Mouse (Mus musculus) macrophage (primary cell): Measurements from ENCODE around the gene Elovl6. TPM values are rescaled to one million over a fixed set of nuclear protein-coding genes. Genes with fewer than 3 reads are reported as not detected.

Experiments
- H3K27ac ChIP-seq: fragments of 350-480 bp; formaldehyde crosslinking; 2 replicates; pipeline ENCODE4 v1.9.0; 2021
- H3K36me3 ChIP-seq: fragments of 350-480 bp; formaldehyde crosslinking; 2 replicates; pipeline ENCODE4 v1.9.0; 2021; ENCODE audit errors: inconsistent target
- H3K4me3 ChIP-seq: fragments of 350-480 bp; formaldehyde crosslinking; 2 replicates; pipeline ENCODE4 v1.9.0; 2021; ENCODE audit errors: inconsistent target
- H3K79me2 ChIP-seq: fragments of 350-480 bp; formaldehyde crosslinking; 2 replicates; pipeline ENCODE4 v1.9.0; 2021; ENCODE audit errors: inconsistent target
- WGBS: methylation state at CpG from one replicate; pipeline ENCODE4 v1.1.7; 2026; ENCODE audit warnings: inconsistent platforms; ENCODE audit not compliant: missing documents; 5-methylcytosine and 5-hydroxymethylcytosine counted together
- polyA plus RNA-seq: library from polyadenylated mRNA; stranded (reverse); fragments of 250-400 nt; gene quantifications from 3 replicates; pipeline ENCODE4 v1.2.4, GENCODE M21; 2018; ENCODE audit warnings: inconsistent platforms

Elovl6 gene
- polyA plus RNA-seq, 1 experiment from 2014 or later = 2.6 TPM

GRCm38 (mm10) chr3:129620802-129621201 is 88.6 kb downstream of the Elovl6 start:
- Histone ChIP-seq H3K4me3 (no peak overlapping the region), H3K36me3 (no peaks in the 10 kb centered on the region), H3K27ac (no peak overlapping the region), H3K79me2 (no peaks in the 10 kb centered on the region)
- 95% methylated on average over 3 of the region's 3 CpGs for WGBS

DNA sequence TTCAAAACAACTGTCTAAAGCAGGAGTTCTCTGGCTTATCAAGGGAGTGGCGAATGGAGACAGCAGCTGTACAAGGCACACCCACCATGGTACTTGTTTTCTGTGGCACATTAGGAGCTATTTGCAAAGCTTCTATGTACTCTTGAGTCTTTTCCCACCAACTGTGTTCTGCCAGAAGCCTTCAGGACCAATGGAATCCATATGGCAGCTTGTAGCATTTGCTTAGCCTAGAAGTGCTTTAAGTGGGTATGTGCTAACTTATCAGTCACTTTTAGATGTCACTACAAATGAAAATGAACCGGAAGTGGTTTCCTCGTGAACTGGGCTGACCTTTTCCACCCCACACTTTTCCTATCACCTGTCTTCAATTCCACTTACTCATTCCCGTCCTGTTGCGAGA is 89.1 kb downstream of the Elovl6 start:
- H3K79me2 ChIP-seq = no peaks in the 10 kb centered on the region
- H3K36me3 ChIP-seq = no peaks in the 10 kb centered on the region
- H3K4me3 ChIP-seq = no peak overlapping the region
- no peak overlapping the region for H3K27ac ChIP-seq
- WGBS = 77% methylated on average over 5 of the region's 5 CpGs

DNA sequence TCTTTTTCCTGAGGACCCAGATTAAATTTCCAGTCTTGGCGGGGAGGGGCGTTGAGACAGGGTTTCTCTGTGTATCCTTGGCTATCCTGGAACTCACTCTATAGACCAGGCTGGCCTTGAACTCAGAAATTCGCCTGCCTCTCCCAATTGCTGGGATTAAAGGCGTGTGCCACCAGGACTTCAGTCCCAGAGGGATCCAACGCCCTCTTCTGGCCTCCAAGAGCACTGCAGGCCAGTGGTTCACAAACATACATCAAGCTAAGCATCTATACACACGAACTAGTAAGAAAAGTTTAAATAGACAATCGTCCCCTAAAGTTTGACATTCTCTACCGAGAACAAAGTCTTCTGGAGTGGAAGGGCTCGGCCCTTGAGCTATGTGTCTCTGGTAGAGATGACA is 90.0 kb downstream of the Elovl6 start:
- Histone ChIP-seq H3K4me3 (no peak overlapping the region), H3K36me3 (no peaks in the 10 kb centered on the region), H3K27ac (no peak overlapping the region), H3K79me2 (no peaks in the 10 kb centered on the region)
- WGBS = 75% methylated on average over 9 of the region's 9 CpGs

DNA sequence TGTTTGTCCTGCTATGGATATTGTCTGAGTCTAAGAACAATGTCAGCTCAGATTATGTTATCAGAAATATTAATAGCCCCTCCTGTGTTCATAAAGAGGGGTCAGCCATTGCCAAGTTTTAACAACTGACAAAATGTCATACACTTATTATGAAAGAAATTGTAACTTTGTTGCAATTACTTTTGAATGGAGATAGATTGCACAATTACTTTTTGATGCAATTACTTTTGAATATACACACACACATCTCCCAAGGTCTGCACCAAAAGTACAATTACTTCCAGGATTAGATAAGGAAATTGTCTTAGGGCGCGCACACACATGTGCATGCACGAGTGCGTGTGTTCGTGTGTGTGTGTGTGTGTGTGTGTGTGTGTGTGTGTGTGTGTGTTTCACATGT is 90.5 kb downstream of the Elovl6 start:
- H3K79me2 ChIP-seq = no peaks in the 10 kb centered on the region
- no peak overlapping the region for H3K27ac ChIP-seq
- 100% methylated on average over 5 of the region's 5 CpGs for WGBS
- H3K4me3 ChIP-seq = no peak overlapping the region
- H3K36me3 ChIP-seq = no peaks in the 10 kb centered on the region

DNA sequence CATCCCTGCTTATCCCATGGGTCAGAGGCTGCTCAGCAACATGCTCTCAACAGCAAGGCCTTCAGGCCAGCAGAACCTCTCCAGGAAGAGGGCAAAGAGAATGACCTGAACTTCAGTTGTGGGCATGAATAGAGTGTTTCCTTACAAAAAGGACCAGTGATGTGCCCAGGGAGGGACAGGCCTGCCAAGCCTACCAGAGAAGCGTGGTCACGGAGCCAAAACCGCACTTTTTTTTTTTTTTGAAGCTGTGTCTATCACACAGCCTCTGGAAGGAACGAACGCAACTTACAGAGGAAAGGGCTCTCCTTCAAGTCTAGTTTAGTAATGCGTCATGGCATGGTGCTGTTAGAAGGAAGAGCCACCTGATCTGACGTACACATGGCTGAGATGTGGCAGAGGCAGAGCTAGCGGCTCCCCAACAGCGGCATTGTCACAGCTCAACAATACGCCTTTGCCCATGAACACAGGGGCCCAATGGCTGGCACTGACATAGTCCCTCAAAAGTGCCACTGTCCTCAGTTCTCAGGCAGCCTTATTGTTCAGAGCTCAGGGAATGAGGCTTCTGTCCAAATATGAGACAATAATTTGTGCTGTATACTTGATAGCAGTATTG is 92.1 kb downstream of the Elovl6 start:
- Histone ChIP-seq H3K27ac (no peak overlapping the region), H3K4me3 (no peak overlapping the region), H3K79me2 (no peaks in the 10 kb centered on the region), H3K36me3 (no peaks in the 10 kb centered on the region)
- 93% methylated on average over 10 of the region's 10 CpGs for WGBS

GRCm38 (mm10) chr3:129627281-129627680 is 95.1 kb downstream of the Elovl6 start:
- Histone ChIP-seq H3K4me3 (no peak overlapping the region), H3K36me3 (no peaks in the 10 kb centered on the region), H3K79me2 (no peaks in the 10 kb centered on the region), H3K27ac (no peak overlapping the region)
- 94% methylated on average over 4 of the region's 4 CpGs for WGBS

- Histone ChIP-seq H3K27ac (0 out of 2 replicates have a peak overlapping the region, but pooled peaks have one; percentile 8), H3K4me3 (no peak overlapping the region), H3K79me2 (no peaks in the 10 kb centered on the region), H3K36me3 (no peaks in the 10 kb centered on the region)
- 82% methylated on average over 1 of the region's 1 CpGs for WGBS
These were observed 98.9 kb downstream of the Elovl6 start for GRCm38 (mm10) chr3:129631018-129631417.

- Histone ChIP-seq H3K4me3 (no peak overlapping the region), H3K36me3 (no peaks in the 10 kb centered on the region), H3K79me2 (no peaks in the 10 kb centered on the region), H3K27ac (no peak overlapping the region)
- 100% methylated on average over 5 of the region's 5 CpGs for WGBS
These were observed 99.7 kb downstream of the Elovl6 start for GRCm38 (mm10) chr3:129631857-129632256.

- WGBS = 79% methylated on average over 8 of the region's 8 CpGs
- Histone ChIP-seq H3K79me2 (no peaks in the 10 kb centered on the region), H3K27ac (no peak overlapping the region), H3K36me3 (no peaks in the 10 kb centered on the region), H3K4me3 (no peak overlapping the region)
These were observed 101.4 kb downstream of the Elovl6 start for GRCm38 (mm10) chr3:129633518-129633917.

DNA sequence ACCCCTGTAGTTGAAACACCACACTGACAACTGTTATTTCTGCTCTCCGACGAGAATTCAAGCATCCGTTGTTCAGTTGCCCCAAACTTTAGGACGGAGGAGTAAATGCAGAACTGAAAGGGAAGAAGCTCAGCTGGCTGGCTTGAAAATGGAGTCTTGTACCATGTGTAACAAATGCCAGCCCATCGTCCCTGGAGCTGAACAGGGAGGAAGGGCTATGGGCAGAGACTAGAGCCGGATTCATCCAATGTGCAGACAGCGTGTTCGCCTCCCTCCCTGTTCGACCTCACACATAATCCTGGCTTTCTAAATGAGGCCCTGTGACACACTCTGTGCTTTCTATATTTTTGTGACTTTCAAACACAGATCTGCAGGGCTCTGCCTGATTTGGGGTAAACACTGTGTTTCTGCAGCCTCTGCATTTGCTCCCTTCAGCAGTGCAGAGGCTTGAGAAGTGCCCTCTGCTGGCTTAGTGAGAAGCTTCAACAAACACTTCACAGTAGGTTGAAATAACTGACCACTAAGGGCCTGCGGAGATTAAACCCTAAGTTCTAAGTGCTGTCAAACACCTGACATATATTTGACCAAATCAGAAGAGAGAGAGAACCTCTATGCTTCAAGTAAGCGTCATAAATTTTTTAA is 102.2 kb downstream of the Elovl6 start:
- H3K79me2 ChIP-seq = no peaks in the 10 kb centered on the region
- 81% methylated on average over 7 of the region's 11 CpGs for WGBS
- no peak overlapping the region for H3K4me3 ChIP-seq
- no peak overlapping the region for H3K27ac ChIP-seq
- H3K36me3 ChIP-seq = no peaks in the 10 kb centered on the region

GRCm38 (mm10) chr3:129637446-129637845 is 105.3 kb downstream of the Elovl6 start:
- Histone ChIP-seq H3K36me3 (no peaks in the 10 kb centered on the region), H3K4me3 (no peak overlapping the region), H3K79me2 (no peaks in the 10 kb centered on the region), H3K27ac (no peak overlapping the region)
- WGBS = 90% methylated on average over 6 of the region's 6 CpGs

- Histone ChIP-seq H3K79me2 (no peaks in the 10 kb centered on the region), H3K4me3 (no peak overlapping the region), H3K27ac (no peak overlapping the region), H3K36me3 (no peaks in the 10 kb centered on the region)
- WGBS = 74% methylated on average over 5 of the region's 5 CpGs
These were observed 107.5 kb downstream of the Elovl6 start for GRCm38 (mm10) chr3:129639701-129640100.

GRCm38 (mm10) chr3:129640211-129641000 is 108.3 kb downstream of the Elovl6 start:
- H3K79me2 ChIP-seq = no peaks in the 10 kb centered on the region
- 90% methylated on average over 9 of the region's 10 CpGs for WGBS
- H3K4me3 ChIP-seq = no peak overlapping the region
- H3K27ac ChIP-seq = no peak overlapping the region
- H3K36me3 ChIP-seq = no peaks in the 10 kb centered on the region

DNA sequence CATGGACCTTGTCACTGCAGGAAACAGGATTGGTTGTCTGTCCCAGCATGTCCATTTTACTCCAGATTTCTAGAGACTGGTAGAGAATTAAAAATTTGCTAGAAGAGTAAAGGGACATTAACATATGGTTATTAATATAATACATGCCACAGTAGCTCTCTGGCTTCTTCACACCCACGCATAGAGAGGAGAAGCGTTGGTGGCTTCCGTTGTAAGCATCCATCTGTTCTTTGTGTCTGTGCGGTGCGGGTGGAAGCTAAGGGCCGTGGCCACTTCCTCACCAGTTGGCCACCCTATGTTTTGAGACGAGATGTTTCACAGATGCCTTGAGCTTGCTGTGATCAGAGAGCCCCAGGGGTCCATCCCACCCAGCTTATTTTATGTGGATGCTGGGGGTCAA is 109.5 kb downstream of the Elovl6 start:
- 86% methylated on average over 7 of the region's 7 CpGs for WGBS

DNA sequence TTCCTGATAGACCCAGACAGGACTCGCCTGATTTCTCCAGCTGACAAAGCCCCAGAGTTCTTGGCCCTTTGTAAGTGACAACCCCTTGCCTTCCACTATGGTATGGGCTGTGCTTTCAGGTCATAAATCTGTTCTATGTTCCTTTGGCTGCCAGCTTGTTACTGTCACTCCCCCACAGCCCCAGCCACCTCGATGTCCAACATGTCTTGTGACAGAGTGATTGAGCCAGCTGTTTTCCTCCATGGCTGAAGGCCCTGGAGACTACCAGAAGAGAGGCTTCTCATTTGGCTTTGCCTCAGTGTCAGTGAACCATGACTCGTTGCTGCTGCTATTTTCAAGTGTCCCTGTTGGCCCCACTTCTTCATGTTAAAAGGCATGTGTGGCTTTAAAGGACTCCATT is 113.3 kb downstream of the Elovl6 start:
- WGBS = 53% methylated on average over 3 of the region's 3 CpGs
- no peak overlapping the region for H3K27ac ChIP-seq
- no peak overlapping the region for H3K4me3 ChIP-seq
- H3K36me3 ChIP-seq = no peaks in the 10 kb centered on the region
- no peaks in the 10 kb centered on the region for H3K79me2 ChIP-seq

More for the DNA sequence above, 109.5 kb downstream of the Elovl6 start:
- Histone ChIP-seq H3K4me3 (no peak overlapping the region), H3K79me2 (no peaks in the 10 kb centered on the region), H3K36me3 (no peaks in the 10 kb centered on the region), H3K27ac (no peak overlapping the region)
